Mouse (Mus musculus) MEL (cell line): ENCODE results near the gene Sorcs1.

Experiments
- CTCF ChIP-seq, 3 experiments: IDR thresholded peaks in 2 of 3; conservative IDR thresholded peaks in 1 of 3; 2 replicates each; pipeline ENCODE4 v1.5.1; 2011 to 2012; ENCODE audit warnings: low read length in 3 of 3, low read depth in 2 of 3, mild to moderate bottlenecking in 2 of 3, improper control_type of control experiment in 1 of 3, inconsistent platforms in 1 of 3, mixed read lengths in 1 of 3, moderate library complexity in 1 of 3; ENCODE audit not compliant: control insufficient read depth in 1 of 3, insufficient read depth in 1 of 3, poor library complexity in 1 of 3, severe bottlenecking in 1 of 3
- EP300 ChIP-seq, 2 experiments: IDR thresholded peaks; 2 replicates each; pipeline ENCODE4 v1.6.1; 2011; ENCODE audit warnings: improper control_type of control experiment in 2 of 2, low read length in 2 of 2, low read depth in 1 of 2, mild to moderate bottlenecking in 1 of 2
- MAX ChIP-seq: IDR thresholded peaks from 2 replicates; pipeline ENCODE4 v1.6.1; 2011; ENCODE audit warnings: low read length, improper control_type of control experiment
- MXI1 ChIP-seq: IDR thresholded peaks from 2 replicates; pipeline ENCODE4 v1.6.1; 2011; ENCODE audit warnings: mild to moderate bottlenecking, low read depth, low read length, improper control_type of control experiment
- NELFE ChIP-seq: IDR thresholded peaks from 2 replicates; pipeline ENCODE4 v1.6.1; 2011; ENCODE audit warnings: low read depth, low read length, improper control_type of control experiment
- POLR2A ChIP-seq, 2 experiments: IDR thresholded peaks; 2 replicates each; pipeline ENCODE4 v1.6.1; 2011 to 2012; ENCODE audit warnings: low read length in 2 of 2, mild to moderate bottlenecking in 2 of 2, control low read depth in 1 of 2, improper control_type of control experiment in 1 of 2, low read depth in 1 of 2, moderate library complexity in 1 of 2; ENCODE audit not compliant: control insufficient read depth in 1 of 2, insufficient read depth in 1 of 2, poor library complexity in 1 of 2
- SIN3A ChIP-seq: IDR thresholded peaks from 2 replicates; pipeline ENCODE4 v1.6.1; 2012; ENCODE audit warnings: low read length, improper control_type of control experiment, inconsistent platforms
- ZKSCAN1 ChIP-seq: IDR thresholded peaks from 2 replicates; pipeline ENCODE4 v1.6.1; 2012; ENCODE audit warnings: low read depth, mild to moderate bottlenecking, inconsistent platforms, low read length, improper control_type of control experiment, moderate library complexity

DNA sequence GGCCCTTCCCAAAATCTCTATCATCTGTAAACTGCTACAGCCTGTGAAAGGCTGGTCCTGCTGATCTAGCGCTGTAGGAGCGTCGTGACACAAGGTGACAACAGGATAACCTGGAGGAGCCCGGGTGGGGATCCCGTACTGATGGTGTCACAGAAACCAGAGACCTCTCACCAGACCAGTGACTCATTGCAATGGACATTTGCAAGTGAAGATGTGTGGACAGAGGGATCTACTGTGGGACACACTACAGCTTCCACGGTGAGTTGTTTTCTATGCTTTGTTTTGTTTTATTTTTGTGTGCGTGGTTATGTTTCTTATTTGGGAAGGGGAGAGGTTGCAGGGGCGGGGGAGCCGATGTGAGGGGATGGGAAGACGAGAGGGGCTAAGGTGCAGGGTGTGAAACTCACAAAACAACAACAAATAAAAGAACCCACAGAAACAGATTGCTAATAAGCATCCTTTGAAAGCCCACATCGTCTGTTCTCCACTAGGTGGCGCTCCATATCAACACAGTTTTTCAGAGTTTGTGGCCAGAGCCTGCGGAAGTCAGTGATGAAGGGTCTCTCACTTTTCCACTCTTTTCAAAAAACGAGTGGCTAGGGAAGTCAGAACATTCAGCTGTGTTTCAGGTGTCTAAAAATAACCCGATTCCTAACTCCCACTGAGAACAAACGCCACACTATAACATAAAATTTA lies 419.6 kb downstream of the Sorcs1 start:
- TF ChIP-seq ZKSCAN1 (no peak), EP300 (IDR thresholded peaks at IDR 0.05; ENCODE audit: low read depth in 1 of 2, low read length in 2 of 2) (no peak), MXI1 (no peak), CTCF (IDR thresholded peaks at IDR 0.05 in 2 of 3, conservative IDR thresholded peaks at IDR 0.05 in 1 of 3; ENCODE audit: control insufficient read depth in 1 of 3, insufficient read depth in 1 of 3, low read depth in 2 of 3, low read length in 3 of 3, poor library complexity in 1 of 3, severe bottlenecking in 1 of 3) (peak; percentile 62 to 68 (median 65)), POLR2A (IDR thresholded peaks at IDR 0.05; ENCODE audit: control insufficient read depth in 1 of 2, insufficient read depth in 1 of 2, low read depth in 1 of 2, low read length in 2 of 2, poor library complexity in 1 of 2) (no peak), SIN3A (no peak), MAX (no peak), NELFE (no peak)
